Mouse (Mus musculus): ENCODE results near the gene Pgls. TPM values are rescaled to one million over a fixed set of nuclear protein-coding genes. Genes with fewer than 3 reads are reported as not detected.

Gene Pgls
- polyA plus RNA-seq, 1 experiment from 2014 or later, result 152 TPM

DNA sequence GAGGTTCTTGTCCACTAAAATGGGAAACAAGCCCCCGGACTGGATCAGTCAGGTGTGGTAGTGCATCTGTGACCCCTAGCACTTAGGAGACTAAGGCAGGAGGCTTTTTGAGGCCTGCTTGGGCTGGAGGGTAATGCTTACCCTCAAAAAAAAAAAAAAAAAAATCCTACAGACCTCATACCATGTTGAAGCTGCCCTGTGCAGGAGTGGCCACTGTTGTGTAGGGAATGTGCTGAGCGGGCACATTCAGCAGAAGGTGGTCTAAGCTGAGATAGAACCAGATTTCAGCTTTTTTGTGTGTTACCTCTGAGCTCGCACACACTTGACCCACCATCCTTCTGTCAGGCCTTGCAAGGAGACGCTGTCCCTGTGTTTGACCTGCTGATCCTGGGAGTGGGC lies 2.3 kb downstream of the Pgls start:
- Histone ChIP-seq H3K9ac (ENCODE audit: low read depth, low read length) (no peak overlapping the region), H3K4me1 (replicated peaks; ENCODE audit: control insufficient read depth, insufficient read depth, low read length) (peaks cover 11% of the 10 kb centered on the region; the same call in 1 of the 2 replicates), H3K9me3 (ENCODE audit: control insufficient read depth) (no peaks in the 10 kb centered on the region), H3K36me3 (ENCODE audit: control insufficient read depth, insufficient read depth) (no peaks in the 10 kb centered on the region; the same call in 1 of the 2 replicates), H3K4me3 (ENCODE audit: low read depth, low read length) (no peak overlapping the region), H3K27me3 (replicated peaks; ENCODE audit: control insufficient read depth, insufficient read depth, low read length) (no peaks in the 10 kb centered on the region), H3K27ac (ENCODE audit: low read depth, low read length) (no peak overlapping the region), H3K4me2 (replicated peaks; ENCODE audit: low read depth) (no peak overlapping the region)
- TF ChIP-seq CTCF (IDR thresholded peaks at IDR 0.05; ENCODE audit: low read depth), result no peak
- no peak for ATAC-seq
- 95% methylated on average over 4 of the region's 4 CpGs for WGBS

DNA sequence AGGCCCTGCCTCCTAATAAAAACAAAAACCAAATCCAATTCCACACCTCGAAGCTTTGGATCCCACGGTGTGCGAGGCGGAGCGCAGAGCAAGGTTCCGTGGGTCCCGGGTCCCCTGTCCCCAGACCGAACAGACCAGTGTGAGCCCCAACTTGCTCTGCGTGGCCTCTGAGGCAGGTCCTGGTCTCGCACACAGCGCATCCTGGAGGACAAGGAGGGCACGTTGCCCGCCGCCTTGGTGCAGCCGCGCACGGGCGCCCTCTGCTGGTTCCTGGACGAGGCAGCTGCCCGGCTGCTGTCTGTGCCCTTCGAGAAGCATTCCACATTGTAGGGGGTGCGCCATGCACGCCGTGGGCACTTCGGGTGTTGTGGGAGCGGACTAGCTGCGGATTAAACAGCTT lies 3.9 kb downstream of the Pgls start:
- 10% methylated on average over 27 of the region's 27 CpGs for WGBS
- H3K27ac ChIP-seq (ENCODE audit: low read depth, low read length), result no peak overlapping the region
- H3K4me1 ChIP-seq (replicated peaks; ENCODE audit: control insufficient read depth, insufficient read depth, low read length), result peaks cover 11% of the 10 kb centered on the region; the same call in 1 of the 2 replicates
- peak overlapping the region; percentile 17; the same call in 1 of the 2 replicates for H3K4me2 ChIP-seq (replicated peaks; ENCODE audit: low read depth)
- no peaks in the 10 kb centered on the region; the same call in 1 of the 2 replicates for H3K36me3 ChIP-seq (ENCODE audit: control insufficient read depth, insufficient read depth)
- peak; percentile 100 for TF ChIP-seq CTCF (IDR thresholded peaks at IDR 0.05; ENCODE audit: low read depth)
- H3K9me3 ChIP-seq (ENCODE audit: control insufficient read depth), result no peaks in the 10 kb centered on the region
- peak; percentile 12; the same call in 1 of the 2 replicates for ATAC-seq
- H3K4me3 ChIP-seq (ENCODE audit: low read depth, low read length), result no peak overlapping the region
- H3K27me3 ChIP-seq (replicated peaks; ENCODE audit: control insufficient read depth, insufficient read depth, low read length), result no peaks in the 10 kb centered on the region
- H3K9ac ChIP-seq (ENCODE audit: low read depth, low read length), result no peak overlapping the region

DNA sequence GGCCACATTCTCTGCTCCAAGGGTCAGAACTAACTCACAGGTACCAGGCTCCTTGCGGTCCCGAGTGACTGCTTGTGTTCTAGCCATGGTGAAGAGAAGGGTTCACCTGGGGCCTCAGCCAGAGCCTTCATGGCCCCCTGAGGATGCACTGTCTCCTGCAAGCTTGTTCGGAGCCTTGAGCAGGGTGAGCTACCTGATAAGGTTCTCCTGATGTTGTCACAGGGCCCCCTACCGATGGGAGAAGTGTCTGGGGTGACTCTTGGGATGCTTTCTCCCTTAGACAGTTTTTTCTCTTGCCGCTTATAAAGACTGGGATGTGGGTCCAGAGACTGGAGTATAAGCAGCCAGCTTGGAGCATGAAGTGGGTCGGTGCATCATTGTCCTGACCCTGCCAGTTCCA lies 4.4 kb downstream of the Pgls start:
- no peak for ATAC-seq
- Histone ChIP-seq H3K27ac (ENCODE audit: low read depth, low read length) (no peak overlapping the region), H3K9ac (ENCODE audit: low read depth, low read length) (no peak overlapping the region), H3K36me3 (ENCODE audit: control insufficient read depth, insufficient read depth) (no peaks in the 10 kb centered on the region; the same call in 1 of the 2 replicates), H3K4me1 (replicated peaks; ENCODE audit: control insufficient read depth, insufficient read depth, low read length) (peaks cover 11% of the 10 kb centered on the region; the same call in 1 of the 2 replicates), H3K27me3 (replicated peaks; ENCODE audit: control insufficient read depth, insufficient read depth, low read length) (peaks cover under 1% of the 10 kb centered on the region; the same call in 1 of the 2 replicates), H3K4me3 (ENCODE audit: low read depth, low read length) (no peak overlapping the region), H3K9me3 (ENCODE audit: control insufficient read depth) (no peaks in the 10 kb centered on the region), H3K4me2 (replicated peaks; ENCODE audit: low read depth) (no peak overlapping the region)
- WGBS, result 60% methylated on average over 6 of the region's 6 CpGs
- no peak for TF ChIP-seq CTCF (IDR thresholded peaks at IDR 0.05; ENCODE audit: low read depth)

DNA sequence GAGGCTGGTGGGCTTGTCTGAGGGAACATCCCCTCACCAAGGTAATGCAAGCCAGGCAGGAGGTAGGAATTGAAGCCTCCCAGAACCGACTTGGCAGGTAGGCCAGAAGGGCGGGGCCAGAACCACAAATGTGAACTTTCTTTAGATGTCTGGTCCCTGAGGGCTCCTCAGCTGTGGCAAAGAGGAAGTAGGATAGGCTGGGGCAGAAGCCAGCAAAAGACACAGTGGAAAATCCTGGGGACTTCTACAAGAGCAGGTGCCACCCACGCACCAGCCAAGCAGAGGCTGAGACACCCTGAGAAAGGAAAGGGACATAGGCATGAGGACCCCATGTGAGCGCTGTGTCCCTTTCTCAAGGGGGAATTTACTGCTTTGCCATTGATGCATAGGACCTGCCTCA lies 4.8 kb downstream of the Pgls start:
- Histone ChIP-seq H3K36me3 (ENCODE audit: control insufficient read depth, insufficient read depth) (no peaks in the 10 kb centered on the region; the same call in 1 of the 2 replicates), H3K27me3 (replicated peaks; ENCODE audit: control insufficient read depth, insufficient read depth, low read length) (peaks cover 4% of the 10 kb centered on the region; the same call in 1 of the 2 replicates), H3K27ac (ENCODE audit: low read depth, low read length) (no peak overlapping the region), H3K9ac (ENCODE audit: low read depth, low read length) (no peak overlapping the region), H3K9me3 (ENCODE audit: control insufficient read depth) (no peaks in the 10 kb centered on the region), H3K4me2 (replicated peaks; ENCODE audit: low read depth) (no peak overlapping the region), H3K4me3 (ENCODE audit: low read depth, low read length) (no peak overlapping the region), H3K4me1 (replicated peaks; ENCODE audit: control insufficient read depth, insufficient read depth, low read length) (peaks cover 11% of the 10 kb centered on the region; the same call in 1 of the 2 replicates)
- no peak for TF ChIP-seq CTCF (IDR thresholded peaks at IDR 0.05; ENCODE audit: low read depth)
- no peak for ATAC-seq
- WGBS, result 74% methylated on average over 4 of the region's 4 CpGs

DNA sequence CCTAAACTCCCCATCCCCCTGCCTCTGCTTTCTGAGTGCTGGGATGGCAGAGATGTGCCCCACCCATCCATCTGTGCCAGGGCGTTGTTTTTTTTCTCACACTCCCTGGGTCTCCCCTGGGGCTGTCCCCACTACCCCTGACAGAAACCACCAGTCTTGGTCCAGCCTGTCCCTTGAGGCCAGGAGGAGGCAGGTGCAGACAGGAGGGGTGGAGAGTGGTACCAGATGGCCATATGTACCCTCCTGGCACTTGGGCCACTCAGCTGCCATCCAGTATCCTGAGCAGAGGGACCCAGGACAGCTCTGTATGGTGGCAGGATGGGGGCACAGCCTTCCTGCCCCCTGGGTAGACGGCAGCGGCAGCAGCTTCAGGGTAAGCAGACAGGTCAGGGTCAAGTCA lies 5.5 kb downstream of the Pgls start, which contains the start of gene Fam129c:
Gene Fam129c (plus strand): TSS at position 198 of the 400 bp plus-strand sequence.
- no peak within 1 kb of the TSS for H3K4me3 ChIP-seq (ENCODE audit: low read depth, low read length)
- 92% methylated on average over 3 of the region's 3 CpGs for WGBS

GRCm38 (mm10) chr8:71598375-71598774 lies 6.4 kb downstream of the Pgls start:
- no peak for TF ChIP-seq CTCF (IDR thresholded peaks at IDR 0.05; ENCODE audit: low read depth)

More for the DNA sequence above, 5.5 kb downstream of the Pgls start, which contains the start of gene Fam129c:
- no peak for ATAC-seq
- Histone ChIP-seq H3K9me3 (ENCODE audit: control insufficient read depth) (no peaks in the 10 kb centered on the region), H3K27me3 (replicated peaks; ENCODE audit: control insufficient read depth, insufficient read depth, low read length) (peaks cover 11% of the 10 kb centered on the region; the same call in 1 of the 2 replicates), H3K9ac (ENCODE audit: low read depth, low read length) (no peak within 1 kb of the TSS), H3K4me2 (replicated peaks; ENCODE audit: low read depth) (no peak within 1 kb of the TSS), H3K36me3 (ENCODE audit: control insufficient read depth, insufficient read depth) (no peaks in the 10 kb centered on the region; the same call in 1 of the 2 replicates), H3K27ac (ENCODE audit: low read depth, low read length) (no peak within 1 kb of the TSS), H3K4me1 (replicated peaks; ENCODE audit: control insufficient read depth, insufficient read depth, low read length) (peaks cover 13% of the 10 kb centered on the region; the same call in 1 of the 2 replicates)
- TF ChIP-seq CTCF (IDR thresholded peaks at IDR 0.05; ENCODE audit: low read depth), result no peak

More at GRCm38 (mm10) chr8:71598375-71598774, 6.4 kb downstream of the Pgls start:
- H3K4me2 ChIP-seq (replicated peaks; ENCODE audit: low read depth), result no peak overlapping the region
- H3K4me3 ChIP-seq (ENCODE audit: low read depth, low read length), result no peak overlapping the region
- peaks cover 8% of the 10 kb centered on the region; the same call in 1 of the 2 replicates for H3K4me1 ChIP-seq (replicated peaks; ENCODE audit: control insufficient read depth, insufficient read depth, low read length)
- ATAC-seq, result no peak
- no peak overlapping the region for H3K9ac ChIP-seq (ENCODE audit: low read depth, low read length)
- no peaks in the 10 kb centered on the region for H3K9me3 ChIP-seq (ENCODE audit: control insufficient read depth)
- no peaks in the 10 kb centered on the region; the same call in 1 of the 2 replicates for H3K36me3 ChIP-seq (ENCODE audit: control insufficient read depth, insufficient read depth)
- peaks cover 13% of the 10 kb centered on the region; the same call in 1 of the 2 replicates for H3K27me3 ChIP-seq (replicated peaks; ENCODE audit: control insufficient read depth, insufficient read depth, low read length)
- no peak overlapping the region for H3K27ac ChIP-seq (ENCODE audit: low read depth, low read length)

Data from intestine, postnatal 0 days (tissue).